Mouse (Mus musculus) B cell, adult (primary cell): Measurements from ENCODE around the gene Slc7a6. TPM values are rescaled to one million over a fixed set of nuclear protein-coding genes. Genes with fewer than 3 reads are reported as not detected.

Experiments
- total RNA-seq: library from RNA; stranded (reverse); gene quantifications from 4 replicates; pipeline ENCODE4 v1.2.4, GENCODE M21; 2023; ENCODE audit not compliant: inconsistent age

The Slc7a6 gene
- total RNA-seq = 29.1 to 35.1 TPM (median 30.3 TPM) in 4 replicates

GRCm38 (mm10) chr8:106168356-106169016, at the start of gene Slc7a6:
TSS of gene Slc7a6 (plus strand) at chr8:106168857.

GRCm38 (mm10) chr8:106136156-106137130, 32.2 kb upstream of the Slc7a6 start, which contains the start of gene Esrp2:
TSS of gene Esrp2 (minus strand) at chr8:106136974.

GRCm38 (mm10) chr8:106149801-106150652, 18.6 kb upstream of the Slc7a6 start, which contains the start of gene Pla2g15:
TSS of gene Pla2g15 (plus strand) at chr8:106150399.

GRCm38 (mm10) chr8:106210821-106211345, 42.2 kb downstream of the Slc7a6 start, which contains the start of the genes Slc7a6os and Prmt7:
TSS of gene Slc7a6os (minus strand) at chr8:106210935.
TSS of gene Prmt7 (plus strand) at chr8:106210936.

Other genes starting within 250 kb of the Slc7a6 start
- 2.1 to 5.5 TPM (median 3.4 TPM) in 4 replicates for gene Ctrl, start 235.0 kb upstream of the Slc7a6 start, total RNA-seq
- gene Psmb10, start 230.4 kb upstream of the Slc7a6 start, total RNA-seq = 123 to 171 TPM (median 149 TPM) in 4 replicates
- gene Lcat, start 225.5 kb upstream of the Slc7a6 start, total RNA-seq = 0.39 to 0.51 TPM in 2 of 4 replicates, not detected in the others
- 10.4 to 17.1 TPM (median 12.3 TPM) in 4 replicates for gene Slc12a4, start 202.8 kb upstream of the Slc7a6 start, total RNA-seq
- not detected in 4 replicates for gene Dpep3, start 189.4 kb upstream of the Slc7a6 start, total RNA-seq
- 30.7 to 40.1 TPM (median 34.2 TPM) in 4 replicates for gene Dus2, start 177.5 kb upstream of the Slc7a6 start, total RNA-seq
- gene Dpep2nb, start 162.9 kb upstream of the Slc7a6 start, total RNA-seq = not detected in 4 replicates
- gene Ddx28, start 157.0 kb upstream of the Slc7a6 start, total RNA-seq = 7.0 to 8.3 TPM (median 7.8 TPM) in 4 replicates
- gene Nfatc3, start 110.0 kb upstream of the Slc7a6 start, total RNA-seq = 166 to 190 TPM (median 187 TPM) in 4 replicates
- not detected in 4 replicates for gene Esrp2, start 31.9 kb upstream of the Slc7a6 start, total RNA-seq
- gene Pla2g15, start 18.5 kb upstream of the Slc7a6 start, total RNA-seq = 8.8 to 11.3 TPM (median 9.7 TPM) in 4 replicates
- gene Slc7a6os, start 42.1 kb downstream of the Slc7a6 start, total RNA-seq = 59.9 to 68.4 TPM (median 63.9 TPM) in 4 replicates
- gene Prmt7, start 42.1 kb downstream of the Slc7a6 start, total RNA-seq = 32.3 to 40.1 TPM (median 35.3 TPM) in 4 replicates
- 5.8 to 7.1 TPM (median 6.3 TPM) in 4 replicates for gene Smpd3, start 169.1 kb downstream of the Slc7a6 start, total RNA-seq
- 10.5 to 10.6 TPM (median 10.6 TPM) in 4 replicates for gene Zfp90, start 246.5 kb downstream of the Slc7a6 start, total RNA-seq